Mouse (Mus musculus) left cerebral cortex, postnatal 36 days (tissue): ENCODE data around the gene Idnk. TPM values are rescaled to one million over a fixed set of nuclear protein-coding genes. Genes with fewer than 3 reads are reported as not detected.

ENCODE experiments used
- DNase-seq, 2 experiments: peaks; one replicate each; pipeline ENCODE4 v3.0.0; 2021 to 2022; ENCODE audit warnings: low spot score in 2 of 2, mixed read lengths in 1 of 2
- intact Hi-C: fragments of 180-260 bp; cut with DNase I; formaldehyde crosslinking; loops from one replicate; pipeline ENCODE4 v1.15.1; 2025
- total RNA-seq, 2 experiments: library from RNA; stranded (reverse); gene quantifications; 2 replicates each; pipeline ENCODE4 v1.2.3; 2021

The Idnk gene
- total RNA-seq, 2 experiments from 2014 or later = 27.0 to 27.1 TPM

GRCm38 (mm10) chr13:58181607-58182551 is 24.4 kb downstream of the Idnk start:
- no peak for DNase-seq
- intact Hi-C loops = no loop called here

GRCm38 (mm10) chr13:58184111-58184510 is 26.7 kb downstream of the Idnk start:
- intact Hi-C loops = no loop called here
- DNase-seq = no peak

DNA sequence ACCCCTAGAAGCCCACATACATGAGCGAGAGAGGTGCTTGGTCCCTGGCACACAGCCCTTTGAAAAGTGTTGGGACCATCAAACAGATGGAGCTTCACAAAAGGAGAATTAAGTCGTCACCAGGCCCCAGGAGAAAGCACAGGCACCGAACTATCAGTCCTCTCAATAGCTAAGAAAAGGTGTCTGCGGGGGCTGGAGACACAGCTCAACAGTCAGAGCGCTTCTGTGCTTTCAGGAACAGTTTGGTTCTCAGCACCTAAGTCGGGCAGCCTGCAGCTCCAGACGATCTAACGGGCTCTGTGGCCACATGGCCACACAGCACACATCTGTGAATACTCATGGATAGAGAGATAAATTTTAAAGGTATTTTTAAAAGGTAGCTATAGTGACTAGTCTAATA is 28.8 kb downstream of the Idnk start:
- intact Hi-C loops = loop anchor here (5.0 kb wide), 1 partner anchor 46 kb away; no protein-coding TSS in a partner anchor
- peak; percentile 18 to 33 for DNase-seq

GRCm38 (mm10) chr13:58187751-58188150 is 30.3 kb downstream of the Idnk start:
- intact Hi-C loops = loop anchor here (5.0 kb wide), 1 partner anchor 45 kb away; no protein-coding TSS in a partner anchor
- DNase-seq = no peak

DNA sequence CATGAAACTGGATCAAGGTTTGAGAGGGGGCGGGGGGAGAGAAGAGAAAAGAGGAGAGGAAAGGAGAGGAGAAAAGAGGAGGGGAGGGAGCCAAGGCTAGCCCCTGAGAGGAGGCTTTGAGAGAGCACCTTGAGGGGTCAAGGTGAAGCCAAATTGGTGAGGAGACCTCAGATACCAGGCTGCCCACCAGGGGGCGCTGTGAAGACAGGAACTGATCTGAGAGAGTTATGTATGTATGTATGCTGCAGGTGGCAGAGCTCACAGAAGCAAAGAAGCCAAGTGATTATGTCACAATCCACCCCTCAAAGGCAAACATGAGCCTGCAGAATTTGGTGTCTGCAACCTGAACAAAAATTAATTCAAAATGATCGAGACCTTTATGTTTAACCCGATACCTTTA is 31.0 kb downstream of the Idnk start:
- intact Hi-C loops = loop anchor here (5.0 kb wide), 1 partner anchor 44 kb away; no protein-coding TSS in a partner anchor
- peak; percentile 73 to 79 for DNase-seq

DNA sequence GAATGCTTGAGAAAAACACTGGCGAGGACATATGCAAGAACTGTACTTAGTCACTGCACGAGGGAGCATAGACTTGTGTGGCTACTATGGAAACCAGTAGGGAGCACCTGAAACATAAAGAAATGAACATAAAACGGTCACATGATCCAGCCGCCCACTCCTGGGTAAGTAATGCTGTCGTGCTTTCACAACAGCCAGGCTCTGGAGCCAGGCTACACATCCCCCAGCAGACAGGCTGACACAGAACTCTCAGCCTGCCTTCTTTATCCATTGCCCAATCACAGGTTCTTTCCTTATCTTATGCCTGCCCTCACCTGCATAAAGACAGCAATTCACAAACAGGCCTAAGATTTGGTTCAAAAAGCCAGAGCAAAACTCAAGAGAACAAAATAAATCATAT is 32.0 kb downstream of the Idnk start:
- intact Hi-C loops = loop anchor here (5.0 kb wide), 1 partner anchor 43 kb away; no protein-coding TSS in a partner anchor
- DNase-seq = peak; percentile 32 to 43

- intact Hi-C loops = no loop called here
Observed at GRCm38 (mm10) chr13:58191516-58191915, 34.1 kb downstream of the Idnk start.

GRCm38 (mm10) chr13:58192146-58192545 is 34.7 kb downstream of the Idnk start:
- intact Hi-C loops = no loop called here
- no peak for DNase-seq

More at GRCm38 (mm10) chr13:58191516-58191915, 34.1 kb downstream of the Idnk start:
- DNase-seq = no peak

DNA sequence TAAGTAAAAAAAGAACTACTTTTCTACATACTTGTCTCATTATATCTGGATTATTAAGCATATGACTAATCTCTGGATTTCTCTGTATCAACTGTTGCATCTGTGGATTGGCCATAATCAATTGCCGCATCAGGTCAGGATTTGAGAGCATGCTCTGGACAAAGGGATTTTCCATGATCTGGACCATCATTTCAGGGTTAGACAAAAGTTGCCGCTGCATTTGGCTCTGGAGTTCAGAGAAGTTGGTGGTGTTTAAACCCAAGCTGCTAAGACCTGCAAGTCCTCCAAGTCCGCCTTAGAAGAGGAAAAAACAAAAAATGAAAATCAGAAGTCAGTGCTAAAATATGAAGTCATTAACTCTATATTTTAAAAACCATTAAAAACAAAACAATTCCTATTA is 35.8 kb downstream of the Idnk start:
- DNase-seq = no peak
- intact Hi-C loops = no loop called here

GRCm38 (mm10) chr13:58194908-58195307 is 37.5 kb downstream of the Idnk start:
- DNase-seq = no peak
- intact Hi-C loops = no loop called here

GRCm38 (mm10) chr13:58197211-58197610 is 39.8 kb downstream of the Idnk start:
- DNase-seq = no peak
- intact Hi-C loops = no loop called here

- no peak for DNase-seq
- intact Hi-C loops = no loop called here
Observed at GRCm38 (mm10) chr13:58197981-58198640, 40.7 kb downstream of the Idnk start.

DNA sequence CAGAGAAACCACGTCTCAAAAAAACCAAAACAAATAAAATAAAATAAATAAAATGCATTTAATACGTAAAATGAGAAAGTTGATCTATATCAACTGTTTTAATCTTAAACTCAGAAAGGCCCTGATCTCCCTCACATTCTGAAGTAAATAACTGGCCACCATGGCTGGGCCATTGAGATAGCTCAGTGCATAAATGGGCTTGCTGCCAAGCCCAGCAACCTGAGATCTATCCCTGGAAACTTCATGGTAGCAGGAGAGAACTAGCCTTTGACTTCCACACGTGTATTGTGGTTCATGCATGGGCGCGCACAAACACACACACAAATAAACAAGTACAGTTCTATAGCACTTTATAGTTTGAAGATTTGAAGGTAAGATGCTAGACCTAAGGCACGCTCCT is 43.9 kb downstream of the Idnk start:
- intact Hi-C loops = no loop called here
- DNase-seq = no peak

- no peak for DNase-seq
- intact Hi-C loops = no loop called here
Observed at GRCm38 (mm10) chr13:58201908-58202307, 44.5 kb downstream of the Idnk start.

GRCm38 (mm10) chr13:58202903-58203302 is 45.5 kb downstream of the Idnk start:
- peak; percentile 54 to 63 for DNase-seq
- intact Hi-C loops = no loop called here

DNA sequence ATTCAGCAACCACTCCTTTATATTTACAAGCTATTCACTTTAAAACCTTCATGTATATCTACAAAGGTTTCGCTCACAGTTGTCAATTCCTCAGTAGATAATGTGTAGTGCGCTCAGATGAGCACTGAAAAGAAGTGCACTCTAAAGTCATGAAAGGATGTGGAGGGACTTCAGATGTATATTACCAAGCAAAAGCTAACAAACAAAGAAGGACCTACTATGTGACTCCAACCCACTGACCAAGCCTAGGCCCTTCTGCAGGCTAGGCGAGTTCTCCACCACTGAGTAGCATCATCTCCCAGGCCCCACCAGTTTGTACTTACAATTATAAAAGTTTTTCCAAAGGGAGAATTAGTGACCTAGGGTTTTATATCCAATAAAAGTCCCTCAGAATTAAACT is 46.8 kb downstream of the Idnk start:
- DNase-seq = no peak
- intact Hi-C loops = no loop called here

- intact Hi-C loops = no loop called here
- no peak for DNase-seq
Observed at GRCm38 (mm10) chr13:58204986-58205385, 47.5 kb downstream of the Idnk start.

DNA sequence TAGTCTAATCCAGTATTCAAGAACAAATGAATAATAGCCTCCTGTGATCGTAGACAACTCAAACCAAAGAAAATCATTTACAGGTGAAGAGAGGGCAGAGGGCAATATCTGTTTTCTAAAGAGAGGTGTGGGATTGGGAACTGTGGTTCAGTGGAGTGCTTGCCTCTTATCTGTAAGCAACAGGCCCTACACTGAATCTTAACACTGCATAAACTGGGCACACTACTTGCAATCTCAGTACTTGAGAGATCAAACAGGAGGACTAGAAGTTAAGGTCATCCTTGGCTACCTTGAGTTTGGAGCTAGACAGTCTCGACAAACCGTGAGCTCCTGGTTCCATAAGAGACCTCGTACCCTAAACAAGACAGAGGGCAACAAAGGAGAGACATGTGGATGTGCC is 48.6 kb downstream of the Idnk start:
- intact Hi-C loops = no loop called here
- DNase-seq = no peak

GRCm38 (mm10) chr13:58210441-58210840 is 53.0 kb downstream of the Idnk start:
- DNase-seq = no peak
- intact Hi-C loops = no loop called here

- intact Hi-C loops = no loop called here
Observed at GRCm38 (mm10) chr13:58212530-58212929, 55.1 kb downstream of the Idnk start.

GRCm38 (mm10) chr13:58213801-58214200 is 56.4 kb downstream of the Idnk start:
- DNase-seq = no peak
- intact Hi-C loops = no loop called here

More at GRCm38 (mm10) chr13:58212530-58212929, 55.1 kb downstream of the Idnk start:
- DNase-seq = no peak
